Mouse (Mus musculus) kidney, embryonic 15.5 days (tissue): ENCODE data around the gene Vwa7. TPM values are rescaled to one million over a fixed set of nuclear protein-coding genes. Genes with fewer than 3 reads are reported as not detected.
"Not testable (repeated sequence)": the region's sequence is repeated elsewhere in the genome, so short reads cannot be mapped to it uniquely, and the experiment has no call there.

ENCODE experiments used
- ATAC-seq: fragments of 200-750 bp; cut with Nextera tagmentation; replicated peaks from 2 replicates; pipeline ENCODE4 v1.8.0; 2017; ENCODE audit warnings: moderate TSS enrichment; ENCODE audit not compliant: low FRiP score
- H3K27ac ChIP-seq: fragments of 300-500 bp; sonication (generic); 2 replicates; pipeline ENCODE4 v1.5.1; 2015; ENCODE audit warnings: mild to moderate bottlenecking, inconsistent platforms
- H3K27me3 ChIP-seq: fragments of 300-500 bp; sonication (generic); 2 replicates; pipeline ENCODE4 v1.6.1; 2015; ENCODE audit warnings: inconsistent platforms
- H3K36me3 ChIP-seq: fragments of 300-500 bp; sonication (generic); 2 replicates; pipeline ENCODE4 v1.6.1; 2015; ENCODE audit warnings: inconsistent platforms
- H3K4me1 ChIP-seq: fragments of 300-500 bp; sonication (generic); 2 replicates; pipeline ENCODE4 v1.6.1; 2015; ENCODE audit warnings: inconsistent platforms
- H3K4me2 ChIP-seq: fragments of 300-500 bp; sonication (generic); 2 replicates; pipeline ENCODE4 v1.6.1; 2015; ENCODE audit warnings: moderate library complexity, mild to moderate bottlenecking, inconsistent platforms
- H3K4me3 ChIP-seq: fragments of 300-500 bp; sonication (generic); replicated peaks from 2 replicates; pipeline ENCODE4 v1.5.1; 2015; ENCODE audit warnings: mild to moderate bottlenecking, inconsistent platforms
- H3K9ac ChIP-seq: fragments of 300-500 bp; sonication (generic); 2 replicates; pipeline ENCODE4 v1.6.1; 2015; ENCODE audit warnings: mild to moderate bottlenecking, inconsistent platforms
- H3K9me3 ChIP-seq: fragments of 300-500 bp; sonication (generic); replicated peaks from 2 replicates; pipeline ENCODE4 v1.6.1; 2016; ENCODE audit warnings: inconsistent platforms
- WGBS: fragments of 180-500 bp; shearing (Covaris S2); methylation state at CpG from one replicate; pipeline ENCODE4 v1.1.7; 2015; ENCODE audit warnings: mixed read lengths; 5-methylcytosine and 5-hydroxymethylcytosine counted together
- polyA plus RNA-seq: library from polyadenylated mRNA; unstranded; fragments of >200 nt; fragmentation: Nextera tagmentation; extraction: Ambion mirVana; gene quantifications from 2 replicates; pipeline ENCODE4 v1.2.1, GENCODE M21; 2015

The Vwa7 gene
- polyA plus RNA-seq, 1 experiment from 2014 or later = 0.29 TPM

DNA sequence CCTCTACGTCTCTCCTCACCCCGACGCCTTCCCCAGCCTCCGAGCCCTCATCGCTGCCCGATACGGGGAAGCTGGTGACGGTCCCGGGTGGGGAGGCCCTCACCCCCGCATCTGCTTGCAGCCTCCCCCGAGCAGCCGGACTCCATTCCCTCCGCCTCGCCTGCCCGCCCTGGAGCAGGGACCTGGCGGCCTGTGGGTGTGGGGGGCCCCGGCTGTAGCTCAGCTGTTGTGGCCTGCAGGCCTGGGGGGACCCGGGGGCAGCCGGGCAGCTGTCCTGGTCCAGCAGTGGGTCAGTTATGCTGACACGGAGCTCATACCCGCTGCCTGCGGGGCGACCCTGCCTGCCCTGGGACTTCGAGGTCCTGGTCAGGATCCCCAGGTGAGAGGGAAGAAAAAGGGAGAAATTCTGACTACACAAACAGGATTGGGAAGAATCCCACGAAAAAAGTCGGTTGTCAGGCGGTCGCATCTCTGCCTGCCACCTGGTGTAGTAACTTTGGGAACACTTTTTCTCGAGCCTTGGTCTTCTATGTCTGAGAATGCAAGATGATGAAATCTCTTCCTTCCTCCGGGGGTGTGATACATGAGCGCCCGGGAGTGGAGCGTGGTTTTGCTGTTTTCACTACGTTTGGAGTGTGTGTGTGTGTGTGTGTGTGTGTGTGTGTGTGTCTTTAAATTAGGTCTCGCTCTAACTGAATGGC, 14.8 kb upstream of the Vwa7 start:
- no peak; the same call in 1 of the 2 replicates for ATAC-seq
- peak overlapping the region; percentile 96 for H3K4me2 ChIP-seq
- WGBS = under 1% methylated on average over 35 of the region's 35 CpGs
- no peaks in the 10 kb centered on the region for H3K9me3 ChIP-seq
- peak overlapping the region; percentile 99 for H3K27ac ChIP-seq
- no peaks in the 10 kb centered on the region for H3K27me3 ChIP-seq
- peaks cover 48% of the 10 kb centered on the region for H3K4me1 ChIP-seq
- peak overlapping the region; percentile 95 for H3K9ac ChIP-seq
- peaks cover 51% of the 10 kb centered on the region for H3K36me3 ChIP-seq
- H3K4me3 ChIP-seq = peak overlapping the region; percentile 82

DNA sequence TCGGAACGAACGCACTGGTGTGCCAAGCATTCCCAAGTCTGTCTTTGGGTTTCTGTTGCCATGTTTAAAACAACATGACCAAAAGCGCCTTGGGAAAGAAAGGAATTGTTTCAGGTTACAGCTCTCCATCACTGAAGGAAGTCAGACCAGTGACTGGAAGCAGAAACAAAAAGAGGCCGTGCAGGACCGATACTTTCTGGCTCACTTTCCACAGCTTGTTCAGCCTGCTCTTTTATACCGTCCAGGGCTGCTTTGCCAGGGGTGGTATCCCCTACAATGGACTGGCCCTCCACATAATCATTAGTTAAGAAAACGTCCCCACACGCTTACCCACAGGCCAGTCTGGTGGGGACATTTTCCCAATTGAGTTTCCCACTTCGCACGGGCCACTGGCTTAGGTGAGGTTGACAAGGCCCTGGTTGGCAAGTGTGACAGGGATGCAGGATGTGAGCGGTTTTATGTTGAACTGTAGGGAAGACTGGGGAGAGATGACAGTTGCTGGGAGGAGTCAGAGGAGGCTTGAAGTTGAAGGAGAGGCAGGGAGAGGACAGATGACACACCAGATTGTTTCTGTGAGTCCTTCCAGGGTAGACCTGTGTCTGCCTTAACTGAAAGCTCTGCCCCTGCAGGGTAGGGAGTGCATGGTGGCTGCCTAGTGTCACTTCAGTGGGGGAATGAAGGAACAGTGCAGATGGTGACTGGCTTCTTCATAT, 14.1 kb upstream of the Vwa7 start:
- Histone ChIP-seq H3K36me3 (peaks cover 51% of the 10 kb centered on the region), H3K9ac (peak overlapping the region; percentile 95), H3K4me2 (peak overlapping the region; percentile 96), H3K27ac (peak overlapping the region; percentile 99), H3K9me3 (no peaks in the 10 kb centered on the region), H3K4me1 (peaks cover 41% of the 10 kb centered on the region), H3K4me3 (peak overlapping the region; percentile 82), H3K27me3 (no peaks in the 10 kb centered on the region)
- 4% methylated on average over 12 of the region's 12 CpGs for WGBS
- ATAC-seq = no peak

DNA sequence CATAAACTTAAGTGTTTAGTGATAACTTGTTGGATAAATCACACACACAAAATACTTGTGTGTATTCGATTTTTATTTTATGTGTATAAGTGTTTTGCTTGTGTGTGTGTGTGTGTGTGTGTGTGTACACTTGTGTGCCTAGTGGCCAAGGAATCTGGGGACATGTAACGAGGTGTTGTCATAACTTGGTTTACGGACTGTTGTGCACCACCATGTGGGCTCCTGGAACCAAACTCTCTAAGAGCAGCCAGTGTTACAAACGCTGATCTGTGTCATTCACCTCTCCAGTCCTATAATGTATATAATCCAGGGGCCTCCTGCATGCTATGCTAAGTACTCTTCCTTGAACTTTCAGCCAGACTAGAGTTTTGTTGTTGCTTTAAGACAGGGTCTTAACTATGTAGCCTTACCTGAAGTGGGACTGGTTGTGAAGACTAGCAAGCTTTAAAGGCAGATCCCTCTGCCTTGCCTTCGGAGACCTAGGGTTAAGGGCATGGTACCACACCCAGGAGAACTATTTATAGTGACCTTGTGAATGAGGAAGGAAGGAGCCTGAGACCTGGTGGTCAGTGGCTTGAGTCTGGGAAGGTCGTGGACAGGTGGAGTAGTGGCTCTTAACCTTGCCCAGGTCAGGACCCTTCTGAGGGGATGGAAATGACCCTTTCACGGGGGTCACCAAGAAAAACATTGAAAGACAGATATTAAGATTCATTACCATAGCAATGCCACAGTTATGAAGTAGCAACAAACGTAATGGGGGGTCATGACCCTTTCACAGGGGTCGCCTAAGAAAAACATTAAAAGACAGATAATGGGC, 13.1 kb upstream of the Vwa7 start:
- no peaks in the 10 kb centered on the region for H3K9me3 ChIP-seq
- H3K4me3 ChIP-seq = peak overlapping the region; percentile 82
- no peaks in the 10 kb centered on the region for H3K27me3 ChIP-seq
- H3K9ac ChIP-seq = peak overlapping the region; percentile 95
- H3K36me3 ChIP-seq = peaks cover 51% of the 10 kb centered on the region
- 44% methylated on average over 9 of the region's 9 CpGs for WGBS
- H3K4me2 ChIP-seq = peak overlapping the region; percentile 96
- H3K27ac ChIP-seq = no peak overlapping the region
- ATAC-seq = no peak
- peaks cover 38% of the 10 kb centered on the region for H3K4me1 ChIP-seq

DNA sequence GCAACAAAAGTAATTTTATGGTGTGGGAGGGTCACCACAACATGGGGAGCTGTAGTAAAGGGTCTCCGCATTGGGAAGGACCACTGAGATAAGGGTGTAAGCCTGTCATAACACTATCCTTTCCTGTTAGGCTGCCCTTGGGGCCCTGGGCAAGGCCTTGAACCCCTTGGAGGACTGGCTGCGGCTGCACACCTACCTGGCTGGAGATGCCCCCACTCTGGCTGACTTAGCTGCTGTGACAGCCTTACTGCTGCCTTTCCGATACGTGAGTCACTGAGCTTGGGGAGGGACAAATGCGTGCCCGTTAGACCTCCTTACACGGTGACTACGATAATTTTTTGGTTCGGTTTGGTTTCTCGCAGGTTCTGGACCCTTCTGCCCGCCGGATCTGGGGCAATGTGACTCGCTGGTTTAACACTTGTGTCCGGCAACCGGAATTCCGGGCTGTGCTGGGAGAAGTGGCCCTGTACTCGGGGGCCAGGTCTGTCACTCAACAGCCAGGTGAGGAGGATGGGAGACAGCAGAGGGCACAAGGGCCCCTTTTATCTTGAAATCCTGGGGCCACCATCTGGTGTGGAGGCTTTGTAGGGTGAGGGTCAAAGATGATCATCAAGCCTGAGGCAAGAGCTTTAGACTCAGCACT, 12.2 kb upstream of the Vwa7 start:
- Histone ChIP-seq H3K36me3 (peaks cover 52% of the 10 kb centered on the region), H3K4me3 (no peak overlapping the region)
- 92% methylated on average over 17 of the region's 17 CpGs for WGBS

DNA sequence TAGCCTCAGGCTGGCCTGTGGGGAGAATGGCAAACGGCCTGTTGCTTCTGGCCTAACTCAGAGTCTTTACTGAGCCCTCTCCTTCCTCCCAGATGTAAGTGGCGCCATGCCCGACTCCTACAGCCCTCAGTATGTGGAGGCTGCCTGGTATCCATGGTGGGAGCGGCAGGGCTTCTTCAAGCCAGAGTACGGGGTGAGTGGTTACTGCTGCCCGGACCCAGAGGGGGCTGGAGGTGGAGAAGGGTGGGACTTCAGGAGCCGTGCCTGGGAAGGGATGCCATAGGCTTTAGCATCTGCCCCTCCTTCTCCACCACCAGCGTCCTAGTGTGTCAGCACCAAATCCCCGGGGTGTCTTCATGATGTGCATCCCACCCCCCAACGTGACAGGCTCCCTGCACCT, 11.2 kb upstream of the Vwa7 start:
- no peaks in the 10 kb centered on the region for H3K9me3 ChIP-seq
- H3K4me3 ChIP-seq = no peak overlapping the region
- H3K4me1 ChIP-seq = peaks cover 20% of the 10 kb centered on the region
- no peaks in the 10 kb centered on the region for H3K27me3 ChIP-seq
- H3K36me3 ChIP-seq = peaks cover 62% of the 10 kb centered on the region
- H3K9ac ChIP-seq = no peak overlapping the region
- no peak for ATAC-seq
- 93% methylated on average over 10 of the region's 10 CpGs for WGBS
- H3K27ac ChIP-seq = no peak overlapping the region
- no peak overlapping the region for H3K4me2 ChIP-seq

More for the DNA sequence above, 12.2 kb upstream of the Vwa7 start:
- H3K9ac ChIP-seq = 0 out of 2 replicates have a peak overlapping the region, but pooled peaks have one; percentile 0
- H3K27ac ChIP-seq = no peak overlapping the region
- H3K4me2 ChIP-seq = no peak overlapping the region
- H3K9me3 ChIP-seq = no peaks in the 10 kb centered on the region
- ATAC-seq = no peak
- no peaks in the 10 kb centered on the region for H3K27me3 ChIP-seq
- H3K4me1 ChIP-seq = peaks cover 29% of the 10 kb centered on the region

DNA sequence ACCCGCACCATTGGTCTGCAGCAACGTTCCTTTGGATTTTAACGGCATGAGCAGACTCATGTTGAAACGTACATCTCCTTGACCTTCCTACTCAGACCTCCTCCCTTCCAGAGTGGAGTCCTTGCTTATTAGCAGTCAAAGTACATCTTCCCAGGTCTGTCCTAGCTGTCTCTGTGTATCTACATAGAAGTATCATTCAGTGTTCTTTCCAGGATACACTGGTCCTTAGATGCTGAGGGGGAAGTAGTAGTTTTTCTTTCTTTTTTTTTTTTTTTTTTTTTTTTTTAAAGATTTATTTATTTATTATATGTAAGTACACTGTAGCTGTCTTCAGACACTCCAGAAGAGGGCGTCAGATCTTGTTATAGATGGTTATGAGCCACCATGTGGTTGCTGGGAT, 10.5 kb upstream of the Vwa7 start:
- H3K4me2 ChIP-seq, H3K9ac ChIP-seq, H3K27me3 ChIP-seq, H3K4me3 ChIP-seq, H3K9me3 ChIP-seq, H3K27ac ChIP-seq, ATAC-seq: not testable (repeated sequence)
- WGBS = 91% methylated on average over 5 of the region's 5 CpGs
- H3K4me1 ChIP-seq = peaks cover 20% of the 10 kb centered on the region
- peaks cover 69% of the 10 kb centered on the region for H3K36me3 ChIP-seq

DNA sequence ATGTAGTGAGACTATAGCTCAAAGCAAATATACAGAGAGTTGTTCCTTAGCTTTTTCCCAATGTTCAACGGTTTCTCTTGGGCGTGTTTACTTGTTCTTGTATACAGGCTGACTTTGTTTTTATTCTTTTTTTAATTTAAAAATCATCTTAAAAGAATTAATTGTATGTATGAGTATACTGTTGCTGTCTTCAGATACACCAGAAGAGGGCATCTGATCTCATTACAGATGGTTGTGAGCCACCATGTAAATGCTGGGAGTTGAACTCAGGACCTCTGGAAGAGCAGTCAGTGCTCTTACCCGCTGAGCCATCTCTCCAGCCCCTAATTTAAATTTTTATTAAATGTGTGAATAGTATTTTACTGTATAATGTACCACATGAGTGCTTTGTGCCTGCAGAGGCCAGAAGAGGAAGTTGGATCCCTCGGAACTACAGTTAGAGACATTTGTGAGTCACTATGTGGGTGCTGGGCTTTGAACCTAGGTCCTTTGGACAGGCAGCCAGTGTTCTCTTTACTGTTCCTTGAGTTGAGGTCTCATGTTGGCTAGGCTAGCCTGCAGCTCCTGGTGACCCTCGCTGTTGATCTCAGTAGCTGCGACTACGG, 8.9 kb upstream of the Vwa7 start:
- no peak overlapping the region for H3K27ac ChIP-seq
- H3K4me2 ChIP-seq = no peak overlapping the region
- H3K9me3 ChIP-seq = no peaks in the 10 kb centered on the region
- no peak for ATAC-seq
- H3K4me1 ChIP-seq = peaks cover 13% of the 10 kb centered on the region
- 97% methylated on average over 7 of the region's 7 CpGs for WGBS
- peaks cover 85% of the 10 kb centered on the region for H3K36me3 ChIP-seq
- H3K27me3 ChIP-seq = no peaks in the 10 kb centered on the region
- H3K4me3 ChIP-seq = no peak overlapping the region
- H3K9ac ChIP-seq = no peak overlapping the region

DNA sequence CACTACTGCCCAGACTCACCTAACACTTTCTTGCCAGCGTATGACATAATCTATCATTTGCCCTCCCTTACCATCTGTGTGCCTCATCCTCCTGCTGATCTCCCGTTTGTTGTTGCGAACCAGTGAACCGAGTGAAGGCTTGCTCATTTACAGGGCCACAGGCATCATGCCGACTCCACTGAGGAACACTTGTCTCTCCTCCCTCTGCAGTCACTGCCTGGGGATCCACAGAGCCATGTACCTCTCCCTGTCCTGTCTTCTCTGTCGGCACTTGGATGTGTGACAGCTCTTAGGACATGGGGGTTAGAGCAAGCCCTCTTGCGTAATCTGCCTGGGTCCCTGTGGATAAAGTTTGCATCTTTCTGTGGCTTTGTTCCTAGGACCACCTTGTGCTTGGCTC, 6.8 kb upstream of the Vwa7 start:
- ATAC-seq = no peak
- H3K4me3 ChIP-seq = no peak overlapping the region
- WGBS = 78% methylated on average over 7 of the region's 7 CpGs
- H3K9ac ChIP-seq = no peak overlapping the region
- H3K4me2 ChIP-seq = no peak overlapping the region
- no peaks in the 10 kb centered on the region for H3K4me1 ChIP-seq
- no peaks in the 10 kb centered on the region for H3K9me3 ChIP-seq
- no peak overlapping the region for H3K27ac ChIP-seq
- peaks cover 98% of the 10 kb centered on the region for H3K36me3 ChIP-seq
- no peaks in the 10 kb centered on the region for H3K27me3 ChIP-seq

DNA sequence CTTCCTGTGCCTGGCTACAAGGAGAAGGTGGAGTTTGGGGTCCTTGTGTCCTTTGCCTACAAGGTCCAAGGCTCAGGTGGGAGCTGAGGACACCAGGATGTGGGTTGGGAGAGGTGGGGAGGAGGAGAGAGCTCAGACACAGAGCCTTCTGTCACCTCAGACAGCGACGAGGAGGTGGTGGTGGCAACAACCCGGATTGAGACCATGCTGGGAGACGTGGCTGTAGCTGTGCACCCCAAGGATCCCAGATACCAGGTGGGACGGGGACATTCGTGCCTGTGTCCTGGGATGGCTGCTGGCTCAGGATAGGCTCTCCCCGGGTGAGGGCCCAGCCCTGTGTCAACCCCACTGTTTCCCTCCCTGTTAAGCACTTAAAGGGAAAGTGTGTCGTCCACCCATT, 4.9 kb upstream of the Vwa7 start:
- Histone ChIP-seq H3K4me1 (peaks cover 6% of the 10 kb centered on the region), H3K4me2 (no peak overlapping the region), H3K27ac (no peak overlapping the region), H3K4me3 (no peak overlapping the region), H3K27me3 (no peaks in the 10 kb centered on the region), H3K36me3 (peaks cover 100% of the 10 kb centered on the region), H3K9me3 (no peaks in the 10 kb centered on the region), H3K9ac (no peak overlapping the region)
- ATAC-seq = no peak
- 95% methylated on average over 8 of the region's 8 CpGs for WGBS

DNA sequence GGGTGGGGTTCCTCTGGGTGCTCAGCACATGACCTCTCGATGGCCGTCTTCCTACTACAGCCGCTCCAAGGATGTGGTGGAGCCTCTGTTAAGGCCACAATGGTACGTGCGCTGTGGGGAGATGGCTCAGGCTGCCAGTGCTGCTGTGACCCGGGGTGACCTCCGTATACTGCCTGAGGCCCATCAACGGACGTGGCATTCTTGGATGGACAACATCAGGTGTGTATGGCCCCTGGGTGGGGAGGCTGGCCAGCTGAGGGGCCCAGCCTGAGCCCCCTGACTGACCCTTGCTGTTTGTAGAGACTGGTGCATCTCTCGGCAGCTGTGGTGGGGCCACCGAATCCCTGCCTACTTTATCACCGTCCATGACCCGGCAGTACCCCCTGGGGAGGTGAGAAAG, 3.9 kb upstream of the Vwa7 start:
- Histone ChIP-seq H3K27me3 (no peaks in the 10 kb centered on the region), H3K4me2 (no peak overlapping the region), H3K36me3 (peaks cover 98% of the 10 kb centered on the region), H3K4me1 (peaks cover 10% of the 10 kb centered on the region), H3K9me3 (no peaks in the 10 kb centered on the region), H3K27ac (no peak overlapping the region), H3K4me3 (no peak overlapping the region), H3K9ac (no peak overlapping the region)
- ATAC-seq = no peak
- 83% methylated on average over 13 of the region's 13 CpGs for WGBS

DNA sequence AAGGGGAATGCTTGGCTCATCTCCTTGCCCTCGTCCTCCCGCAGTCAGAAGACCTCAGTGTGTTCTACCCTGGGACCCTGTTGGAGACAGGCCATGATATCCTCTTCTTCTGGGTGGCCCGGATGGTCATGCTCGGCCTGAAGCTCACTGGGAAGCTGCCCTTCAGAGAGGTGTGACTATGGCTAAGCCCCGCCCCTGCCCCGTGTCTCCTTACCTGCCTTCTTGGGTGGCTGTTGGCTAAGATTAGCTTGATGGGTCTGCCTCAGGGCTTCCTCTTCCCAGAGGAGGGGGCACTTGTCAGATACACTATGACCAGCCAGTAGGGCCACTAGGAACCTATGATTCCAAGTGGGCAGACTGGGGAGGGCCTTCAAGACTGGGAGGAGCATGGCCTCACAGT, 3.2 kb upstream of the Vwa7 start:
- Histone ChIP-seq H3K27ac (no peak overlapping the region), H3K9me3 (no peaks in the 10 kb centered on the region), H3K36me3 (peaks cover 90% of the 10 kb centered on the region), H3K9ac (no peak overlapping the region), H3K4me2 (no peak overlapping the region), H3K4me1 (peaks cover 10% of the 10 kb centered on the region), H3K4me3 (no peak overlapping the region), H3K27me3 (no peaks in the 10 kb centered on the region)
- 78% methylated on average over 6 of the region's 6 CpGs for WGBS
- ATAC-seq = no peak
